Mouse (Mus musculus) limb, embryonic 14.5 days (tissue): ENCODE measurements around the gene Ctbs. TPM values are rescaled to one million over a fixed set of nuclear protein-coding genes. Genes with fewer than 3 reads are reported as not detected.

Experiments
- ATAC-seq: fragments of 200-750 bp; cut with Nextera tagmentation; 2 replicates; pipeline ENCODE4 v1.8.0; 2017; ENCODE audit warnings: low read depth, moderate number of reproducible peaks, moderate TSS enrichment; ENCODE audit not compliant: low FRiP score
- DNase-seq: peaks from one replicate; pipeline ENCODE4 v3.0.0-alpha.2; 2015; ENCODE audit warnings: low spot score
- H3K27ac ChIP-seq: fragments of 300-500 bp; sonication (generic); replicated peaks from 2 replicates; pipeline ENCODE4 v1.5.1; 2014; ENCODE audit warnings: low read depth, mild to moderate bottlenecking, low read length, moderate library complexity, mixed read lengths
- H3K27me3 ChIP-seq: fragments of 300-500 bp; sonication (generic); 2 replicates; pipeline ENCODE4 v1.6.1; 2014; ENCODE audit warnings: low read length, mixed read lengths; ENCODE audit not compliant: control insufficient read depth, insufficient read depth
- H3K36me3 ChIP-seq: fragments of 300-500 bp; sonication (generic); 2 replicates; pipeline ENCODE4 v1.6.1; 2014; ENCODE audit warnings: mild to moderate bottlenecking, low read length, moderate library complexity, mixed read lengths; ENCODE audit not compliant: control insufficient read depth, insufficient read depth
- H3K4me1 ChIP-seq: fragments of 300-500 bp; sonication (generic); 2 replicates; pipeline ENCODE4 v1.6.1; 2014; ENCODE audit warnings: antibody characterized with exemption, low read length, mixed read lengths; ENCODE audit not compliant: control insufficient read depth, insufficient read depth
- H3K4me2 ChIP-seq: fragments of 300-500 bp; sonication (generic); replicated peaks from 2 replicates; pipeline ENCODE4 v1.6.1; 2014; ENCODE audit warnings: low read depth, mild to moderate bottlenecking, low read length, moderate library complexity; ENCODE audit not compliant: severe bottlenecking
- H3K4me3 ChIP-seq: fragments of 300-500 bp; sonication (generic); replicated peaks from 2 replicates; pipeline ENCODE4 v1.5.1; 2014; ENCODE audit warnings: low read length
- H3K9ac ChIP-seq: fragments of 300-500 bp; sonication (generic); 2 replicates; pipeline ENCODE4 v1.6.1; 2014; ENCODE audit warnings: mild to moderate bottlenecking, low read depth, low read length, moderate library complexity; ENCODE audit not compliant: severe bottlenecking
- H3K9me3 ChIP-seq: fragments of 300-500 bp; sonication (generic); 2 replicates; pipeline ENCODE4 v1.6.1; 2016; ENCODE audit warnings: low read length; ENCODE audit not compliant: control insufficient read depth
- POLR2A ChIP-seq: fragments of 200-500 bp; IDR thresholded peaks from 2 replicates; pipeline ENCODE4 v1.8.0; 2012; ENCODE audit warnings: inconsistent platforms, mild to moderate bottlenecking, moderate library complexity, borderline replicate concordance; ENCODE audit not compliant: insufficient read depth, insufficient read length; ENCODE audit errors: extremely low read depth
- WGBS: fragments of 180-500 bp; shearing (Covaris S2); extraction: QIAGEN DNeasy Blood & Tissue Kit; methylation state at CpG from one replicate; pipeline ENCODE4 v1.1.7; 2014; 5-methylcytosine and 5-hydroxymethylcytosine counted together
- polyA plus RNA-seq, 2 experiments: library from polyadenylated mRNA; depleted of rRNA in 1 of 2; stranded (reverse) in 1 of 2; unstranded in 1 of 2; fragments of >200 nt; fragmentation: Nextera tagmentation in 1 of 2; extraction: Ambion mirVana in 1 of 2; gene quantifications; 2 replicates each; pipeline versions ENCODE4 v1.2.1 to v1.2.3; 2012 to 2014

Gene Ctbs
- polyA plus RNA-seq, 2 experiments, result 5.4 to 9.3 TPM

GRCm38 (mm10) chr3:146413016-146413415 is 36.6 kb upstream of the Ctbs start:
- Histone ChIP-seq H3K27ac (no peak overlapping the region), H3K27me3 (no peaks in the 10 kb centered on the region), H3K9ac (no peak overlapping the region), H3K4me1 (no peaks in the 10 kb centered on the region), H3K36me3 (peaks cover 5% of the 10 kb centered on the region), H3K4me2 (no peak overlapping the region), H3K9me3 (no peaks in the 10 kb centered on the region), H3K4me3 (no peak overlapping the region)
- no peak for TF ChIP-seq POLR2A
- WGBS, result 87% methylated on average over 13 of the region's 13 CpGs
- DNase-seq (no peak), ATAC-seq (no peak)

- ATAC-seq, result no peak
- peaks cover 12% of the 10 kb centered on the region for H3K36me3 ChIP-seq
- no peak overlapping the region for H3K27ac ChIP-seq
- no peaks in the 10 kb centered on the region for H3K27me3 ChIP-seq
- no peak for DNase-seq
- no peak overlapping the region for H3K9ac ChIP-seq
- no peak overlapping the region for H3K4me2 ChIP-seq
- no peaks in the 10 kb centered on the region for H3K4me1 ChIP-seq
- H3K9me3 ChIP-seq, result no peaks in the 10 kb centered on the region
- no peak overlapping the region for H3K4me3 ChIP-seq
- TF ChIP-seq POLR2A, result no peak
- 97% methylated on average over 4 of the region's 4 CpGs for WGBS
Observed at GRCm38 (mm10) chr3:146413992-146414391, 35.6 kb upstream of the Ctbs start.

- DNase-seq (no peak), ATAC-seq (no peak)
- H3K4me1 ChIP-seq, result no peaks in the 10 kb centered on the region
- H3K9ac ChIP-seq, result no peak overlapping the region
- H3K9me3 ChIP-seq, result no peaks in the 10 kb centered on the region
- no peaks in the 10 kb centered on the region for H3K27me3 ChIP-seq
- no peak overlapping the region for H3K4me2 ChIP-seq
- no peak overlapping the region for H3K27ac ChIP-seq
- H3K4me3 ChIP-seq, result no peak overlapping the region
- no peak for TF ChIP-seq POLR2A
- peaks cover 18% of the 10 kb centered on the region for H3K36me3 ChIP-seq
- WGBS, result 96% methylated on average over 12 of the region's 12 CpGs
Observed at GRCm38 (mm10) chr3:146414555-146414954, 35.0 kb upstream of the Ctbs start.

- 95% methylated on average over 8 of the region's 8 CpGs for WGBS
- Histone ChIP-seq H3K9me3 (no peaks in the 10 kb centered on the region), H3K27me3 (no peaks in the 10 kb centered on the region), H3K4me1 (no peaks in the 10 kb centered on the region; the same call in 1 of the 2 replicates), H3K27ac (no peak overlapping the region), H3K4me2 (no peak overlapping the region), H3K4me3 (no peak overlapping the region), H3K36me3 (peaks cover 34% of the 10 kb centered on the region), H3K9ac (no peak overlapping the region)
- ATAC-seq (no peak), DNase-seq (no peak)
- no peak for TF ChIP-seq POLR2A
Observed at GRCm38 (mm10) chr3:146417873-146418272, 31.7 kb upstream of the Ctbs start.

- Histone ChIP-seq H3K27ac (no peak overlapping the region), H3K4me3 (no peak overlapping the region), H3K9ac (no peak overlapping the region), H3K27me3 (no peaks in the 10 kb centered on the region), H3K4me2 (no peak overlapping the region), H3K4me1 (no peaks in the 10 kb centered on the region; the same call in 1 of the 2 replicates), H3K9me3 (no peaks in the 10 kb centered on the region), H3K36me3 (peaks cover 43% of the 10 kb centered on the region)
- ATAC-seq (no peak), DNase-seq (no peak)
- TF ChIP-seq POLR2A, result no peak
- 82% methylated on average over 7 of the region's 7 CpGs for WGBS
Observed at GRCm38 (mm10) chr3:146418901-146419300, 30.7 kb upstream of the Ctbs start.

GRCm38 (mm10) chr3:146419534-146419933 is 30.1 kb upstream of the Ctbs start:
- WGBS, result 90% methylated on average over 9 of the region's 9 CpGs
- TF ChIP-seq POLR2A, result no peak
- Histone ChIP-seq H3K4me3 (no peak overlapping the region), H3K27ac (no peak overlapping the region), H3K27me3 (no peaks in the 10 kb centered on the region), H3K9me3 (no peaks in the 10 kb centered on the region), H3K36me3 (peaks cover 43% of the 10 kb centered on the region), H3K9ac (no peak overlapping the region), H3K4me2 (no peak overlapping the region), H3K4me1 (no peaks in the 10 kb centered on the region; the same call in 1 of the 2 replicates)
- ATAC-seq (no peak), DNase-seq (no peak)
